Mouse (Mus musculus) limb, embryonic 10.5 days (tissue): Measurements from ENCODE around the gene 9930111J21Rik2. TPM values are rescaled to one million over a fixed set of nuclear protein-coding genes. Genes with fewer than 3 reads are reported as not detected.
A peak's percentile ranks its signal among the peaks of the same experiment; 100 is the strongest.
"Not testable (repeated sequence)": the region's sequence is repeated elsewhere in the genome, so short reads cannot be mapped to it uniquely, and the experiment has no call there.

Source experiments
- DNase-seq: peaks from one replicate; pipeline ENCODE4 v3.0.0-alpha.2; 2017; ENCODE audit warnings: low spot score
- H3K27ac ChIP-seq: fragments of 300-500 bp; sonication (generic); 2 replicates; pipeline ENCODE4 v1.5.1; 2016; ENCODE audit warnings: mild to moderate bottlenecking
- H3K27me3 ChIP-seq: fragments of 300-500 bp; sonication (generic); 2 replicates; pipeline ENCODE4 v1.6.1; 2016; ENCODE audit warnings: low read depth, mild to moderate bottlenecking; ENCODE audit not compliant: poor library complexity, severe bottlenecking
- H3K36me3 ChIP-seq: fragments of 300-500 bp; sonication (generic); 2 replicates; pipeline ENCODE4 v1.6.1; 2016; ENCODE audit warnings: mild to moderate bottlenecking, moderate library complexity
- H3K4me1 ChIP-seq: fragments of 300-500 bp; sonication (generic); 2 replicates; pipeline ENCODE4 v1.6.1; 2016
- H3K4me3 ChIP-seq: fragments of 300-500 bp; sonication (generic); 2 replicates; pipeline ENCODE4 v1.5.1; 2016; ENCODE audit warnings: mild to moderate bottlenecking, moderate library complexity
- H3K9me3 ChIP-seq: fragments of 300-500 bp; sonication (generic); replicated peaks from 2 replicates; pipeline ENCODE4 v1.6.1; 2016; ENCODE audit warnings: mild to moderate bottlenecking
- WGBS: fragments of 180-500 bp; shearing (Covaris S2); methylation state at CpG from one replicate; pipeline ENCODE4 v1.1.7; 2016; 5-methylcytosine and 5-hydroxymethylcytosine counted together
- polyA plus RNA-seq: library from polyadenylated mRNA; unstranded; fragments of >200 nt; fragmentation: Nextera tagmentation; extraction: Ambion mirVana; gene quantifications from 2 replicates; pipeline ENCODE4 v1.2.1, GENCODE M21; 2016

The 9930111J21Rik2 gene
- polyA plus RNA-seq: 0.11 and 0.13 TPM in 2 replicates

- 80% methylated on average over 1 of the region's 6 CpGs for WGBS
- not testable (repeated sequence) for DNase-seq, H3K9me3 ChIP-seq
Observed at GRCm38 (mm10) chr11:49051093-49051891, at the start of gene 9930111J21Rik2. 9930111J21Rik2 (minus strand) TSS chr11:49051242.

GRCm38 (mm10) chr11:49100409-49100808 lies 49.4 kb upstream of the 9930111J21Rik2 start:
- Histone ChIP-seq H3K9me3 (no peaks in the 10 kb centered on the region), H3K4me1 (peaks cover 9% of the 10 kb centered on the region; the same call in 1 of the 2 replicates), H3K4me3 (no peak overlapping the region), H3K36me3 (no peaks in the 10 kb centered on the region), H3K27me3 (no peaks in the 10 kb centered on the region), H3K27ac (no peak overlapping the region)
- WGBS: 89% methylated on average over 3 of the region's 3 CpGs
- DNase-seq: no peak

More at GRCm38 (mm10) chr11:49051093-49051891, at the start of gene 9930111J21Rik2:
- not testable (repeated sequence) for H3K36me3 ChIP-seq, H3K4me3 ChIP-seq, H3K4me1 ChIP-seq, H3K27me3 ChIP-seq, H3K27ac ChIP-seq

GRCm38 (mm10) chr11:49095367-49095766 lies 44.3 kb upstream of the 9930111J21Rik2 start:
- Histone ChIP-seq H3K27ac (no peak overlapping the region), H3K4me3 (no peak overlapping the region), H3K9me3 (no peaks in the 10 kb centered on the region), H3K4me1 (no peaks in the 10 kb centered on the region), H3K36me3 (no peaks in the 10 kb centered on the region), H3K27me3 (no peaks in the 10 kb centered on the region)
- whole genome bisulfite sequencing: 95% methylated on average over 4 of the region's 4 CpGs
- DNase-seq: no peak

GRCm38 (mm10) chr11:49093861-49094660 lies 43.0 kb upstream of the 9930111J21Rik2 start:
- no peak overlapping the region for H3K4me3 ChIP-seq
- H3K36me3 ChIP-seq: no peaks in the 10 kb centered on the region
- no peak for DNase-seq
- no peaks in the 10 kb centered on the region for H3K9me3 ChIP-seq
- H3K27me3 ChIP-seq: no peaks in the 10 kb centered on the region
- 91% methylated on average over 6 of the region's 6 CpGs for whole genome bisulfite sequencing
- no peaks in the 10 kb centered on the region for H3K4me1 ChIP-seq
- H3K27ac ChIP-seq: no peak overlapping the region

GRCm38 (mm10) chr11:49092786-49093185 lies 41.7 kb upstream of the 9930111J21Rik2 start:
- no peak for DNase-seq
- no peak overlapping the region for H3K4me3 ChIP-seq
- 87% methylated on average over 2 of the region's 2 CpGs for whole genome bisulfite sequencing
- H3K9me3 ChIP-seq: no peaks in the 10 kb centered on the region
- no peaks in the 10 kb centered on the region for H3K36me3 ChIP-seq
- H3K4me1 ChIP-seq: peaks cover 5% of the 10 kb centered on the region
- H3K27me3 ChIP-seq: no peaks in the 10 kb centered on the region
- H3K27ac ChIP-seq: no peak overlapping the region

GRCm38 (mm10) chr11:49092053-49092586 lies 41.1 kb upstream of the 9930111J21Rik2 start:
- no peak overlapping the region for H3K27ac ChIP-seq
- no peak for DNase-seq
- 87% methylated on average over 1 of the region's 1 CpGs for WGBS

GRCm38 (mm10) chr11:49091171-49091570 lies 40.1 kb upstream of the 9930111J21Rik2 start:
- no peak for DNase-seq
- H3K4me3 ChIP-seq: no peak overlapping the region
- whole genome bisulfite sequencing: 83% methylated on average over 4 of the region's 4 CpGs

More at GRCm38 (mm10) chr11:49092053-49092586, 41.1 kb upstream of the 9930111J21Rik2 start:
- Histone ChIP-seq H3K9me3 (no peaks in the 10 kb centered on the region), H3K36me3 (no peaks in the 10 kb centered on the region), H3K27me3 (no peaks in the 10 kb centered on the region), H3K4me1 (peaks cover 5% of the 10 kb centered on the region), H3K4me3 (no peak overlapping the region)

GRCm38 (mm10) chr11:49090551-49090950 lies 39.5 kb upstream of the 9930111J21Rik2 start:
- no peaks in the 10 kb centered on the region for H3K36me3 ChIP-seq
- no peaks in the 10 kb centered on the region for H3K27me3 ChIP-seq
- no peaks in the 10 kb centered on the region for H3K9me3 ChIP-seq
- no peak overlapping the region for H3K27ac ChIP-seq
- H3K4me1 ChIP-seq: peaks cover 5% of the 10 kb centered on the region
- WGBS: 91% methylated on average over 5 of the region's 5 CpGs
- no peak overlapping the region for H3K4me3 ChIP-seq
- no peak for DNase-seq

More at GRCm38 (mm10) chr11:49091171-49091570, 40.1 kb upstream of the 9930111J21Rik2 start:
- Histone ChIP-seq H3K4me1 (peaks cover 5% of the 10 kb centered on the region), H3K9me3 (no peaks in the 10 kb centered on the region), H3K36me3 (no peaks in the 10 kb centered on the region), H3K27me3 (no peaks in the 10 kb centered on the region), H3K27ac (no peak overlapping the region)

- no peak overlapping the region for H3K27ac ChIP-seq
- H3K27me3 ChIP-seq: no peaks in the 10 kb centered on the region
Observed at GRCm38 (mm10) chr11:49089735-49090507, 38.9 kb upstream of the 9930111J21Rik2 start.

GRCm38 (mm10) chr11:49088990-49089652 lies 38.1 kb upstream of the 9930111J21Rik2 start:
- no peak for DNase-seq
- no peaks in the 10 kb centered on the region for H3K36me3 ChIP-seq
- peaks cover 5% of the 10 kb centered on the region for H3K4me1 ChIP-seq
- 85% methylated on average over 5 of the region's 5 CpGs for WGBS
- no peak overlapping the region for H3K4me3 ChIP-seq
- H3K27me3 ChIP-seq: no peaks in the 10 kb centered on the region
- H3K9me3 ChIP-seq: no peaks in the 10 kb centered on the region
- H3K27ac ChIP-seq: no peak overlapping the region

More at GRCm38 (mm10) chr11:49089735-49090507, 38.9 kb upstream of the 9930111J21Rik2 start:
- DNase-seq: no peak
- WGBS: 94% methylated on average over 3 of the region's 3 CpGs
- no peaks in the 10 kb centered on the region for H3K9me3 ChIP-seq
- no peak overlapping the region for H3K4me3 ChIP-seq
- peaks cover 5% of the 10 kb centered on the region for H3K4me1 ChIP-seq
- no peaks in the 10 kb centered on the region for H3K36me3 ChIP-seq

GRCm38 (mm10) chr11:49087830-49088616 lies 37.0 kb upstream of the 9930111J21Rik2 start:
- whole genome bisulfite sequencing: 56% methylated on average over 22 of the region's 22 CpGs
- H3K9me3 ChIP-seq: no peaks in the 10 kb centered on the region
- H3K27ac ChIP-seq: no peak overlapping the region
- no peaks in the 10 kb centered on the region for H3K36me3 ChIP-seq
- H3K27me3 ChIP-seq: no peaks in the 10 kb centered on the region
- peaks cover 5% of the 10 kb centered on the region for H3K4me1 ChIP-seq
- peak overlapping the region; percentile 8; the same call in 1 of the 2 replicates for H3K4me3 ChIP-seq
- peak; percentile 33 for DNase-seq
